Mouse (Mus musculus) heart, embryonic 10.5 days (tissue): ENCODE results near the gene Ydjc. TPM values are rescaled to one million over a fixed set of nuclear protein-coding genes. Genes with fewer than 3 reads are reported as not detected.
A peak's percentile ranks its signal among the peaks of the same experiment; 100 is the strongest.

ENCODE experiments used
- DNase-seq: peaks from one replicate; pipeline ENCODE4 v3.0.0-alpha.2; 2017; ENCODE audit warnings: low spot score
- H3K27ac ChIP-seq: fragments of 300-500 bp; sonication (generic); 2 replicates; pipeline ENCODE4 v1.5.1; 2016; ENCODE audit warnings: mild to moderate bottlenecking
- H3K27me3 ChIP-seq: fragments of 300-500 bp; sonication (generic); 2 replicates; pipeline ENCODE4 v1.6.1; 2016; ENCODE audit warnings: mild to moderate bottlenecking; ENCODE audit not compliant: poor library complexity, insufficient read depth, severe bottlenecking
- H3K36me3 ChIP-seq: fragments of 300-500 bp; sonication (generic); 2 replicates; pipeline ENCODE4 v1.6.1; 2016; ENCODE audit warnings: mild to moderate bottlenecking, moderate library complexity
- H3K4me1 ChIP-seq: fragments of 300-500 bp; sonication (generic); 2 replicates; pipeline ENCODE4 v1.6.1; 2016; ENCODE audit warnings: mild to moderate bottlenecking
- H3K4me3 ChIP-seq: fragments of 300-500 bp; sonication (generic); 2 replicates; pipeline ENCODE4 v1.5.1; 2016; ENCODE audit warnings: mild to moderate bottlenecking, moderate library complexity
- H3K9me3 ChIP-seq: fragments of 300-500 bp; sonication (generic); 2 replicates; pipeline ENCODE4 v1.6.1; 2016; ENCODE audit warnings: mild to moderate bottlenecking, moderate library complexity
- WGBS: fragments of 180-500 bp; shearing (Covaris S2); methylation state at CpG from one replicate; pipeline ENCODE4 v1.1.7; 2016; 5-methylcytosine and 5-hydroxymethylcytosine counted together
- polyA plus RNA-seq: library from polyadenylated mRNA; unstranded; fragments of >200 nt; fragmentation: Nextera tagmentation; extraction: Ambion mirVana; gene quantifications from 2 replicates; pipeline ENCODE4 v1.2.1, GENCODE M21; 2016

Ydjc gene
- polyA plus RNA-seq, 1 experiment from 2014 or later: 9.8 TPM

DNA sequence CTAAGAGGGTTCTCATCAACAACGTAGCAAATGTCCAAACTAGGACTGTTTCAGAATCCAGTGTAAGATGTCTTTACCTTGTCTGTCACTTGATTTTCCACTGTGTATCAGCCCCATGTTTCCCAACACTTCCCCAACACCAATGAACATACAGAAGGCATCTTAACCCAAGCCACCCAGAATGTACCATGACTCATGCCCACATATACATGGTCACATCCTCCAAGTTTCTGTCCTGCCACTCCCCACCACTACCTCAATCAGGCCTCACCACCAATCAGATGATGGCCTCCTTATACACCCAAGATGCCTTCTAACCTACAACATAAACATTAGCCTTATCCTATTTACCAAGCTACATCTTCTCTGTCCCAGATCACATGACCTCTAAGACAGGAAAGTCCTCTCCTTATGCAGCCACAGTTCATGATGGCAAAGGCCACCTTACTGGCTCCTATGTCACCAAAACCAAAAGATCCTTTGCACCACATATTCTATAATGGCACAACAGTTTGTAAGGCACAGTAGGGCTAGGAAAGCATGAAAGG, 33.3 kb downstream of the Ydjc start:
- 89% methylated on average over 1 of the region's 1 CpGs for WGBS
- Histone ChIP-seq H3K9me3 (no peaks in the 10 kb centered on the region), H3K36me3 (peaks cover 48% of the 10 kb centered on the region), H3K4me1 (peaks cover 15% of the 10 kb centered on the region), H3K27ac (no peak overlapping the region), H3K4me3 (no peak overlapping the region), H3K27me3 (no peaks in the 10 kb centered on the region)
- DNase-seq: no peak

DNA sequence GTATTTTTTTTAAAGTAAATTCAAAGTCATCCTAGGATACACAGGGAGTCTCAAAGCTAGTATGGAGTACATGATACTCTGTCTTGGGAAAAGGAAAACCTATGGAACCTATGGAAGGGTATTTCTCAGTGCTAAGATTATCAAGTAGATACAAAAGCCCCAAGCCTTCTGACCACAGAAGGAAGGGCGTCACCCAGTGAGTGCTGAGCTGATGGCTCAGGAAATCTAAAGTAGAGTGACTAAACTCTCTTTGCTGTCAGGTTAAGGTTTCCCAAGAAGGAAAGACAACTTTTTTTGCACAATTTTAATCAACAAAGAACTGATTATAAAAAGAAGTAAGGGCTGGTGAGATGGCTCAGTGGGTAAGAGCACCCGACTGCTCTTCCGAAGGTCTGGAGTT, 35.3 kb downstream of the Ydjc start:
- Histone ChIP-seq H3K4me3 (no peak overlapping the region), H3K36me3 (peaks cover 33% of the 10 kb centered on the region), H3K27me3 (no peaks in the 10 kb centered on the region), H3K27ac (no peak overlapping the region), H3K4me1 (peaks cover 15% of the 10 kb centered on the region), H3K9me3 (no peaks in the 10 kb centered on the region)
- WGBS: 91% methylated on average over 3 of the region's 3 CpGs
- no peak for DNase-seq

DNA sequence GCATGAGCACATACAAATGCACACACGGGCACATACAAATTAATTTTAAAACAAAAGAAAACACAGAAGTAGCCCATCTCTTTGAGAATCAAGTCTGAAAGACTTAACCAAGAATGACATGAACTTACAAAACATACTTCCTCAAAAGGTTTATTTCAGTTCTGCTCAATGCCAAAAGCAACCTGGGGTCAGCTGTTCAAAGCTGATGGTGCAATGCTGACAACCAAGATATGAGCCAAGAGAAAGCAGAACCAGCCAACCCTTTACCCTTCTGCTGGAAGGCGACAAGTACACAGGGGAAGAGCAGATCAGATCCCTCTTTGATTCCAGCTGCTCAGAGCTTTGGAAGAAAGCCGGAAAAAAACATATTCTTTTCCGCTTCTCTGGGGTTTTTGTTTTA, 37.0 kb downstream of the Ydjc start:
- Histone ChIP-seq H3K36me3 (peaks cover 34% of the 10 kb centered on the region), H3K27ac (no peak overlapping the region), H3K4me1 (peaks cover 15% of the 10 kb centered on the region), H3K9me3 (no peaks in the 10 kb centered on the region), H3K27me3 (no peaks in the 10 kb centered on the region), H3K4me3 (no peak overlapping the region)
- no peak for DNase-seq
- WGBS: 70% methylated on average over 4 of the region's 4 CpGs

DNA sequence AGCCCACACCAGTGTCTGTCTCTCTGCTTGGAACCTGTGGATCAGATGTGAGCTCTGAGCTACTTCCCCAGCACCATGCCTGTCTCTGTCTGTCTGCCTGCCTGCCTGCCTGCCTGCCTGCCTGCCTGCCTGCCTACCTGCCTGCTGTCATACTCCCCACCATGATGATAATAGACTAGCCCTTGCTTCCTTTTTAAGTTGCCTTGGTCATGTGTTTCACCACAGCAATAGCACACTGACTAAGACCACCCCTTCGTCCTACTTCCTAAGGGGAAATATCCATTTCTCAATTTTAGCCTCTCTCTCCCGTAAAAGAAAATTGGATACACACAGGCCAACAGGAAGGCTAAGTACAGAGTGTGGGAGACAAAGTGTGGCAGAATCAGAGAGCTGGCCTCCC, 37.7 kb downstream of the Ydjc start:
- H3K4me1 ChIP-seq: peaks cover 11% of the 10 kb centered on the region
- no peaks in the 10 kb centered on the region for H3K27me3 ChIP-seq
- H3K36me3 ChIP-seq: peaks cover 36% of the 10 kb centered on the region
- H3K4me3 ChIP-seq: no peak overlapping the region
- WGBS: 80% methylated on average over 2 of the region's 2 CpGs
- H3K9me3 ChIP-seq: no peaks in the 10 kb centered on the region
- no peak for DNase-seq
- H3K27ac ChIP-seq: no peak overlapping the region

DNA sequence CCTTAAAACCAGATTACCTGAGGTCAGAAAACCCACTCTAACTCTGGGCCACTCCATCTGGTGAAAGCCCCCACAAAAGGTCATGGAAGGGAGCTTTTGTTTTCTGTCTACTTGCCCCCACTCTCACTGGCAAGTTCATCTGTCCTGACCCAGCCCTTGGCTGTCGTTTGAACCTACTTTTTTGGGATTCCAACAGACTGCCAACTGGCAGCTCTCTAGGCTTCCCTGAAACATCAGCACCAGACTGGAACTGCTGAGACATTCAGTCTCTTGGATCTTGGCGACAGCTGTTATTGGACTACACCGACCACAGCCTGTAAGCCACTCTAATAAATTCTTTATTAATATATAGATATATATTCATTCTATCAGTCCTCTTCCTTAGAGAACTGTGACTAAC, 38.6 kb downstream of the Ydjc start:
- Histone ChIP-seq H3K4me1 (peaks cover 11% of the 10 kb centered on the region), H3K9me3 (no peaks in the 10 kb centered on the region), H3K27ac (no peak overlapping the region), H3K36me3 (peaks cover 37% of the 10 kb centered on the region), H3K27me3 (no peaks in the 10 kb centered on the region), H3K4me3 (no peak overlapping the region)
- WGBS: 88% methylated on average over 3 of the region's 3 CpGs
- DNase-seq: no peak

DNA sequence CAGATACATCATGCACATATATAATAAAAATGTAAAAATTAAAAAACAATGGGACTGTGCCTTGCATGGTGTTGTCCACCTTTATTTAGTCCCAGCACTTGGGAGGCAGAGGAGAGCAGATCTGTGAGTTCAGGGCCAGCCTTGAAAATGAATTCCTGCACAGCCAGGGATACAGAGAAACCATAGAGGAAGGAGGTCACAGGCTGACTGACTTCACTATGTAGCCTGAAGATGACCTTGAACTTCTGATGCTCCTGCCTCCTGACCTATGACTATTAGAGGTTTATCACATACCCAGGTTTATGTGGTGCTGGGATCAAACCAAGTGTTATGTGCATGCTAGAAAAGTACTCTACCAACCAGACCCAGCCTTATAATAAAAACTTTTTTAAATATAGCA, 41.1 kb downstream of the Ydjc start:
- H3K36me3 ChIP-seq: peaks cover 37% of the 10 kb centered on the region
- no peak overlapping the region for H3K27ac ChIP-seq
- H3K4me1 ChIP-seq: peaks cover 11% of the 10 kb centered on the region
- H3K9me3 ChIP-seq: no peaks in the 10 kb centered on the region
- H3K27me3 ChIP-seq: no peaks in the 10 kb centered on the region
- DNase-seq: no peak
- no peak overlapping the region for H3K4me3 ChIP-seq

- WGBS: 92% methylated on average over 4 of the region's 4 CpGs
- no peak for DNase-seq
- no peak overlapping the region for H3K27ac ChIP-seq
- no peak overlapping the region for H3K4me3 ChIP-seq
- no peaks in the 10 kb centered on the region for H3K9me3 ChIP-seq
- no peaks in the 10 kb centered on the region for H3K4me1 ChIP-seq
- H3K27me3 ChIP-seq: no peaks in the 10 kb centered on the region
- peaks cover 37% of the 10 kb centered on the region for H3K36me3 ChIP-seq
These were observed 49.4 kb downstream of the Ydjc start for GRCm38 (mm10) chr16:17193823-17194222.

- Histone ChIP-seq H3K36me3 (peaks cover 7% of the 10 kb centered on the region; the same call in 1 of the 2 replicates), H3K27ac (peak overlapping the region; percentile 100), H3K4me1 (peaks cover 13% of the 10 kb centered on the region), H3K27me3 (no peaks in the 10 kb centered on the region), H3K9me3 (no peaks in the 10 kb centered on the region), H3K4me3 (peak overlapping the region; percentile 96)
- 4% methylated on average over 24 of the region's 24 CpGs for WGBS
- no peak for DNase-seq
These were observed 55.9 kb downstream of the Ydjc start for GRCm38 (mm10) chr16:17200121-17200952.

DNA sequence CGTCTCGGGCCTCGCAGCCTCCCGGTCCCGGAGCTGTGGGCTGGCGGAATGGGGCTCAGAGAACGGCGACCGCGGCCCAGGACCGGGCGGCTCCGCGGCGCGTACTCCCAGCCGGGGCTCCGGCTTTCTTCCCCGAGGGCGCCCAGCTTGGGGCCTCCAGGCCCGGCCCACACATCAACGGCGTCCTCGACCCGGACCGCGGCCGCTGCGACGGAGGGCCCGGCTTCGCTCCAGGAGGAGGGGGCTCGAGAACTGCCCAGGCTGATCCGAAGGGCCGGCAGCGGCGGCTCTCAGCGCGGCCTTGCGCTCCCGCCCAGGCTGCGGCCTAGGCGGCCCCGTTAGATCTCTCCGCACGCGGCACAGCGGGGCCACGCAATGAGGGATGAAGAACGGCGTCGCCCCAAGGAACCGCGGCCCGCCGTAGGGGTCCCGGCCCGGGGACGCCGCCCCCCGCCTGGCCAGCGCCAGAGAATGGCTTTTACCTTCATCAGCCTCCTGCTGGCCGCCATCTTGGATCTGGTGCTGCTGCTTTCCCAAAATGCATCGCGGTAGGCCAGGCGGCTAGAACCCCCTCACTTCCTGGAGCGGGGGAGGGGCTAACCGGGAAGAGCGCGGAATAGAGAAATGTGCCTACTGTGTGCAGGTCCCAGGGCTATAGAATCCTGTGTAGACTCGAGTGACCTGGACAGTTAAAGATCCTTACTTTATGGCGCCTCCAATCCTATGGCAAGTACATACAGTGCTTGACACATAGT, 56.7 kb downstream of the Ydjc start:
- under 1% methylated on average over 72 of the region's 72 CpGs for WGBS
- Histone ChIP-seq H3K27me3 (peaks cover 3% of the 10 kb centered on the region), H3K4me3 (peak overlapping the region; percentile 96), H3K36me3 (peaks cover 7% of the 10 kb centered on the region; the same call in 1 of the 2 replicates), H3K4me1 (peaks cover 13% of the 10 kb centered on the region), H3K27ac (peak overlapping the region; percentile 100), H3K9me3 (no peaks in the 10 kb centered on the region)
- peak; percentile 94 for DNase-seq

- Histone ChIP-seq H3K4me1 (peaks cover 13% of the 10 kb centered on the region), H3K27ac (peak overlapping the region; percentile 100; the same call in 1 of the 2 replicates), H3K9me3 (no peaks in the 10 kb centered on the region), H3K27me3 (peaks cover 11% of the 10 kb centered on the region), H3K4me3 (no peak overlapping the region), H3K36me3 (peaks cover 7% of the 10 kb centered on the region; the same call in 1 of the 2 replicates)
- WGBS: 75% methylated on average over 2 of the region's 2 CpGs
- no peak for DNase-seq
These were observed 57.6 kb downstream of the Ydjc start for GRCm38 (mm10) chr16:17201977-17202376.

DNA sequence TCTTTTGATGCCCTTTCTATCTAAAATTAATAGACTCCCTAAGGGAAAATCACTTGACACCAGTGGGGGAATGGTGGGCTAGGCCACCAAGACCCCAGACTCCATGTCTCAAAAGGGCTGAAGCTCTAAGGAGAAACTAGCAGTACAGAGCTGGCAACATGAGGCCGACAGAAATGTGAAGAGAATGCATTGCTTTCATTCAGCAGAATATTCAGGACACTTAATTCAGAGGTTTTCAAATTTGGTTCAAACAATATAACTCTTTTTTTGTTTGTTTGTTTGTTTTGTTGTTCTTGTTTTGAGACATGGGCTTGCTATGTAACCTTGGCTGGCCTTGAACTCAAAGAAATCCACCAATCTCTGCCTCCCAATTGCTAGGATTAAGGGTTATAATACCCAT, 58.1 kb downstream of the Ydjc start, which contains the start of gene Ube2l3:
TSS of gene Ube2l3 (minus strand) at position 101 of the 400 bp plus-strand sequence.
- no peak for DNase-seq
- H3K27ac ChIP-seq: peak within 1 kb of the TSS; percentile 100
- peak within 1 kb of the TSS; percentile 96 for H3K4me3 ChIP-seq
- H3K4me1 ChIP-seq: peaks cover 13% of the 10 kb centered on the region
- no peaks in the 10 kb centered on the region for H3K9me3 ChIP-seq
- WGBS: 89% methylated on average over 1 of the region's 1 CpGs
- H3K27me3 ChIP-seq: peaks cover 15% of the 10 kb centered on the region
- peaks cover 7% of the 10 kb centered on the region; the same call in 1 of the 2 replicates for H3K36me3 ChIP-seq

GRCm38 (mm10) chr16:17204990-17205389, 60.6 kb downstream of the Ydjc start:
- no peaks in the 10 kb centered on the region for H3K36me3 ChIP-seq
- H3K4me3 ChIP-seq: no peak overlapping the region
- DNase-seq: no peak
- H3K27ac ChIP-seq: no peak overlapping the region
- no peaks in the 10 kb centered on the region for H3K9me3 ChIP-seq
- WGBS: 9% methylated on average over 6 of the region's 6 CpGs
- peaks cover 23% of the 10 kb centered on the region for H3K27me3 ChIP-seq
- H3K4me1 ChIP-seq: peaks cover 22% of the 10 kb centered on the region
